Mouse (Mus musculus): ENCODE measurements around the gene Tmed8. TPM values are rescaled to one million over a fixed set of nuclear protein-coding genes. Genes with fewer than 3 reads are reported as not detected.

Gene Tmed8
- polyA plus RNA-seq, 1 experiment: 0.89 TPM

DNA sequence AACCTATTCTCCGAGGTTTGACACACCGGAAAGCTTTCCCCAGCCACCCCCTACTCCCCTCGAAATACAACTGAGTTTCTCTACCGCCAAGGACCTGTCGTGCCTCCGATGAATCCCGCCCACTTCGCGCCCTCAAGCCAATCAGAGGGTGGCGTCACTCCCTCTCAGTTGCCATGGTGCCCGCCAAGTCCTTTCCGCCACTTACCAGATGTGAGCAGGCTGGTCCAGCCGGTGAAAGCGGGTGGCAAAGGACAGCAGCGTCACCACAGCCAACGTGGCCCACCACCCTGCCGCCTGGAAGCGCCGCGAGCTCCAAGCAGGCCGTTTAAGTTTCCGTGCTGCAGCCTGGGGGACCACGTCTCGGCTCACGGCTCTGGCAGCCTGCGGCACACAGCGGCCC, 53.3 kb downstream of the Tmed8 start, which contains the start of gene Gstz1:
Gene Gstz1 (plus strand): TSS at position 200 of the 400 bp plus-strand sequence.
- Histone ChIP-seq H3K27me3 (ENCODE audit: control insufficient read depth, insufficient read depth, low read length) (no peaks in the 10 kb centered on the region), H3K36me3 (ENCODE audit: control insufficient read depth, insufficient read depth, low read length) (no peaks in the 10 kb centered on the region), H3K4me3 (ENCODE audit: low read depth, low read length) (peak within 1 kb of the TSS; percentile 66), H3K27ac (ENCODE audit: insufficient read depth, low read depth, low read length) (peak within 1 kb of the TSS; percentile 70), H3K4me1 (ENCODE audit: control insufficient read depth, insufficient read depth, insufficient read length, low read length) (no peaks in the 10 kb centered on the region; the same call in 1 of the 2 replicates)
- 0% methylated on average over 27 of the region's 27 CpGs for WGBS
- TF ChIP-seq POLR2A (IDR thresholded peaks at IDR 0.05; ENCODE audit: low read depth, low read length) (no peak), CTCF (IDR thresholded peaks at IDR 0.05; ENCODE audit: extremely low read depth, insufficient read length, insufficient replicate concordance, low read depth, low read length) (no peak)

DNA sequence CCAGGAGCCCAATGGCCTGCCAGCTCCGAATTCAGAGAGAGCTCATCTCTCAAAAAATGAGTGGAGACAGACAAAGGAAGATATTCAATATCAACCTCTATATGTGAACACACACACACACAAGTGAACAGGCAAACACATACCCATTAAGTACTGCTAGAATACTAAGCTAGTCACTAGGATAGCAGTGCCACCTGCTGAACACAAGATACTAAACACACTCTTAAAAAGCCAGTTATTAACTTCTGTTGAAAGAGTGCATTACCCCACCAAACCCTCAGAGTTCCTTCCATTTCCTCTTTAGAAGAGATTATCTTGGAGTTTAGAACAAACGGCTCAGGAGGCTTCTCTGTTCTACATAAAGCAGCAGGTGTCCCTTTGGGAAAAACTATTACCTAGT, 58.1 kb downstream of the Tmed8 start:
- H3K4me1 ChIP-seq (ENCODE audit: control insufficient read depth, insufficient read depth, insufficient read length, low read length): no peaks in the 10 kb centered on the region
- H3K27me3 ChIP-seq (ENCODE audit: control insufficient read depth, insufficient read depth, low read length): no peaks in the 10 kb centered on the region
- no peak for TF ChIP-seq CTCF (IDR thresholded peaks at IDR 0.05; ENCODE audit: extremely low read depth, insufficient read length, insufficient replicate concordance, low read depth, low read length)
- no peak for TF ChIP-seq POLR2A (IDR thresholded peaks at IDR 0.05; ENCODE audit: low read depth, low read length)
- no peak overlapping the region for H3K27ac ChIP-seq (ENCODE audit: insufficient read depth, low read depth, low read length)
- peaks cover 7% of the 10 kb centered on the region; the same call in 1 of the 2 replicates for H3K36me3 ChIP-seq (ENCODE audit: control insufficient read depth, insufficient read depth, low read length)
- H3K4me3 ChIP-seq (ENCODE audit: low read depth, low read length): no peak overlapping the region
- 61% methylated on average over 2 of the region's 2 CpGs for WGBS

DNA sequence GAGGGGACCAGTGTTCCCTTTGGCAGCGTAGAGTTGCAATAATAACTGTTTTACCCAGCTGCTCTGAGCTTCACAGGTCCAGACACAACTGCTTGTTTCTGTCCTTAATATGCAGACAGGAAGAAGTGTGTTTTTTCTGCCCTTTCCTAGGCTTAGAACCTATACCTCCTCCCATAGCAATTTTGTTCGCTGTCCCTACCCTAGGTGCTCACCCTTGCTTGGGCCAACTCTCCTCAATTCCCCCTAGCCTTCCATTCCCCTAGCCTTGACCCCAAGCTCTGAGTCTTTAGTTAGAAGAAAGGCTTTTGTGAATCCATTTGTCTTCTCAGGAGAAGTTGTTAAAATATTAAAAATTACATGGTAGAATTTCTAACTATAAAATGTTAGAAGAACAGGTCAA, 61.5 kb downstream of the Tmed8 start:
- H3K4me3 ChIP-seq (ENCODE audit: low read depth, low read length): no peak overlapping the region
- TF ChIP-seq CTCF (IDR thresholded peaks at IDR 0.05; ENCODE audit: extremely low read depth, insufficient read length, insufficient replicate concordance, low read depth, low read length) (no peak), POLR2A (IDR thresholded peaks at IDR 0.05; ENCODE audit: low read depth, low read length) (no peak)
- WGBS: 91% methylated on average over 2 of the region's 2 CpGs
- H3K4me1 ChIP-seq (ENCODE audit: control insufficient read depth, insufficient read depth, insufficient read length, low read length): no peaks in the 10 kb centered on the region
- no peaks in the 10 kb centered on the region for H3K27me3 ChIP-seq (ENCODE audit: control insufficient read depth, insufficient read depth, low read length)
- peaks cover 10% of the 10 kb centered on the region; the same call in 1 of the 2 replicates for H3K36me3 ChIP-seq (ENCODE audit: control insufficient read depth, insufficient read depth, low read length)
- no peak overlapping the region for H3K27ac ChIP-seq (ENCODE audit: insufficient read depth, low read depth, low read length)

DNA sequence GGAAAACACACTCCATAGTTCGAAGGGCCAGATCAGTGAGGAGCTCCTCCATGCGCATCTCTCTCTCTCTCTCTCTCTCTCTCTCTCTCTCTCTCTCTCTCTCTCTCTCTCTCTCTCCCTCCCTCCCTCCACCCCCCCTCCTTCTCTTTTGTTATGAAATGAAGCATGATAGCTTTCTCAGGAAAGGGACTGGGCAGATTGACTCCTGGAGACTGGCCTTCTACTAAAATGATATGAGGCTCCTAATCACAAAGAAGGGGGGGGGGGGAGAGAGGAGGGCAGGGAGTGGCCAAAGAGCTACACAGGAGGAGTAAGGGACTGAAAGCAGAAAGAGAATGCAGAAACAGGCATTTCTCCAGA, 61.9 kb downstream of the Tmed8 start:
- no peak overlapping the region for H3K27ac ChIP-seq (ENCODE audit: insufficient read depth, low read depth, low read length)
- WGBS: 81% methylated on average over 2 of the region's 2 CpGs
- H3K36me3 ChIP-seq (ENCODE audit: control insufficient read depth, insufficient read depth, low read length): peaks cover 10% of the 10 kb centered on the region; the same call in 1 of the 2 replicates
- H3K4me3 ChIP-seq (ENCODE audit: low read depth, low read length): no peak overlapping the region
- TF ChIP-seq POLR2A (IDR thresholded peaks at IDR 0.05; ENCODE audit: low read depth, low read length) (no peak), CTCF (IDR thresholded peaks at IDR 0.05; ENCODE audit: extremely low read depth, insufficient read length, insufficient replicate concordance, low read depth, low read length) (no peak)
- H3K27me3 ChIP-seq (ENCODE audit: control insufficient read depth, insufficient read depth, low read length): no peaks in the 10 kb centered on the region
- H3K4me1 ChIP-seq (ENCODE audit: control insufficient read depth, insufficient read depth, insufficient read length, low read length): no peaks in the 10 kb centered on the region

DNA sequence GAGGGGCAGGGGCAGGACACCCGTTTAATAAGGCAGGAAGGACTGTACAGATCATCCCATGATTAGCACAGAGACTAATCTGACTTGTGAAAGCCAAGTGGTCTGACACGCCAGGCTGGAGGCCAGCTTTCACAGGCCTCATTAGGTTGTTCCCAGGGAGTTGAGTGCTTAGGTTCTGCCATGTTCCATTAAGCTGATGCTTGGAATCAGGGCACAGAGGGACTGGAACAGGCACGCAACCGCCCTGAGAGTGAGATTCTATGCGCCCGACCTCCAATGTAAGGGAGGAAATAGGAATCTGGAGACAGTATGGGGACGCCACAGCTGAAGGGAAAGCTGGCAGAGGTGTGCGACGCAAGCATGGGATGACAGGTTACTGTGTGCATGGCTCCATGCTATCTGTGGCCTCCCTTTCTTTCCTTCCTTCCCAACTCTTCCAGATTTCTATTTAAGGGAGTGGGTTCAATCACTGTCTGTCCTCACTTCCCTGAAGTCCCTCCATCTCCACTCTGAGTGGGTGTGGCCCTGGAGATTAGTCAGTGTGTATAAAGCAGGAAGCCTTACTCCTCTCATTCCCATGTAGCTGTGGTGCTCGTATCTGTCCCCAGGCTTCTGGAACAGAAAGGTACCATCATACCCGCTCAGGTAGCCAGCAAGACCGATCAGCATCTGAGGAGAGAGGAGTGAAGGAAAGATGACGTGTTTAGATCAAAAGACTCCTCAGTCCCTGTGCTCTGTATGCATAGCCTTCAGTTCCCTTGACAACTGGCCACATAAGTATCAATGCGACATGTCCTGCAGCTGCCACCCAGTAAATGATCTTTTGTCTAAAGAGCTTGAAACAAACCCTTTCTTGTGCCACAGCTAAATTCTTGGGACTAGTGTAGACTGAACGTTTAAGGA, 62.6 kb downstream of the Tmed8 start:
- WGBS: 92% methylated on average over 15 of the region's 15 CpGs
- no peaks in the 10 kb centered on the region for H3K4me1 ChIP-seq (ENCODE audit: control insufficient read depth, insufficient read depth, insufficient read length, low read length)
- no peak for TF ChIP-seq POLR2A (IDR thresholded peaks at IDR 0.05; ENCODE audit: low read depth, low read length)
- TF ChIP-seq CTCF (IDR thresholded peaks at IDR 0.05; ENCODE audit: extremely low read depth, insufficient read length, insufficient replicate concordance, low read depth, low read length): no peak
- peaks cover 10% of the 10 kb centered on the region; the same call in 1 of the 2 replicates for H3K36me3 ChIP-seq (ENCODE audit: control insufficient read depth, insufficient read depth, low read length)
- H3K27ac ChIP-seq (ENCODE audit: insufficient read depth, low read depth, low read length): no peak overlapping the region
- H3K4me3 ChIP-seq (ENCODE audit: low read depth, low read length): no peak overlapping the region
- no peaks in the 10 kb centered on the region for H3K27me3 ChIP-seq (ENCODE audit: control insufficient read depth, insufficient read depth, low read length)

DNA sequence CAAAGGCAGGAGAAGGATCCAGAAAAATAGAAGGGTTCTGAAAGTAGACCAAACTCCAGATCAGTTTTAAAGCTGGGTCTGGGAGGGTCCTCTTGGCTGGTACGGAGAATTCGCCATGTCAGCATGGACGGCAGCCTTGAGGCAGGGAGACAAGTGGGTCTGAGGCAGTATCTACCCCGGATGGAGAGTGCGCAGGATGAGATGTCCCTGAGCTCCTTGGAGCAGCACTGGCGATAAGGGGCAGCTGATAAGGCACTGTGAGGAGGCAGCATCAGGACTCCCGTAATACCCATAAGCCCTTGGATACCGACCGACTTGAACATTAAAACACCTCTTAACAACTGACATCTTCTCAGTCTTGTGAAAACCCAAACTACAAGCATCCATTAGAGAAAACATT, 67.5 kb downstream of the Tmed8 start:
- Histone ChIP-seq H3K4me3 (ENCODE audit: low read depth, low read length) (no peak overlapping the region), H3K27me3 (ENCODE audit: control insufficient read depth, insufficient read depth, low read length) (no peaks in the 10 kb centered on the region), H3K36me3 (ENCODE audit: control insufficient read depth, insufficient read depth, low read length) (peaks cover 10% of the 10 kb centered on the region; the same call in 1 of the 2 replicates), H3K27ac (ENCODE audit: insufficient read depth, low read depth, low read length) (no peak overlapping the region), H3K4me1 (ENCODE audit: control insufficient read depth, insufficient read depth, insufficient read length, low read length) (no peaks in the 10 kb centered on the region)
- TF ChIP-seq POLR2A (IDR thresholded peaks at IDR 0.05; ENCODE audit: low read depth, low read length): no peak
- TF ChIP-seq CTCF (IDR thresholded peaks at IDR 0.05; ENCODE audit: extremely low read depth, insufficient read length, insufficient replicate concordance, low read depth, low read length): no peak
- WGBS: 95% methylated on average over 9 of the region's 9 CpGs

DNA sequence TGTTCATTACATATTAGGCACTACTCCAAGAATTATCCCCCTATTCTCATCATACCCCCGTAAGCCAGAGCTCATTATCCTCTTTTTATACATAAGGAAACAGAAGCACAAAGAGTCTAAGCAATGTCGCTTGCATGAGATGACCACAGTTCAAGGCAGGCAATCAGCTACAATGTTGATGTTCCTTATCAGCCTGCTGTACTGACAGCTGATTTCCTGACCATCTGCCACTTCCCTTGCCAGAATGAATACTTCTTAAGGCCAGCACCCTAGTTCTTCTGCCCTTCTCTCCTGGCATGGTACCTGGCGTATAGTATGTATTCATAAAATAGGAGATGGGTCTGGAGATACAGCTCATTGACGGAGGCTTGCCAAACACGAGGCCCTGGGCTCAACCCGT, 68.0 kb downstream of the Tmed8 start:
- Histone ChIP-seq H3K4me3 (ENCODE audit: low read depth, low read length) (no peak overlapping the region), H3K4me1 (ENCODE audit: control insufficient read depth, insufficient read depth, insufficient read length, low read length) (no peaks in the 10 kb centered on the region), H3K27ac (ENCODE audit: insufficient read depth, low read depth, low read length) (no peak overlapping the region), H3K36me3 (ENCODE audit: control insufficient read depth, insufficient read depth, low read length) (peaks cover 5% of the 10 kb centered on the region; the same call in 1 of the 2 replicates), H3K27me3 (ENCODE audit: control insufficient read depth, insufficient read depth, low read length) (no peaks in the 10 kb centered on the region)
- TF ChIP-seq POLR2A (IDR thresholded peaks at IDR 0.05; ENCODE audit: low read depth, low read length) (no peak), CTCF (IDR thresholded peaks at IDR 0.05; ENCODE audit: extremely low read depth, insufficient read length, insufficient replicate concordance, low read depth, low read length) (no peak)
- 88% methylated on average over 6 of the region's 6 CpGs for WGBS
